Mouse (Mus musculus): ENCODE measurements around the gene Plekha4. TPM values are rescaled to one million over a fixed set of nuclear protein-coding genes. Genes with fewer than 3 reads are reported as not detected.
"Not testable (repeated sequence)": the region's sequence is repeated elsewhere in the genome, so short reads cannot be mapped to it uniquely, and the experiment has no call there.

Plekha4 gene
- polyA plus RNA-seq, 1 experiment from 2014 or later: 7.5 TPM

- H3K9me3 ChIP-seq (replicated peaks): no peaks in the 10 kb centered on the region
- peaks cover 18% of the 10 kb centered on the region for H3K4me1 ChIP-seq
- H3K36me3 ChIP-seq: peaks cover 20% of the 10 kb centered on the region
- peak within 1 kb of the TSS; percentile 92 for H3K4me2 ChIP-seq (replicated peaks)
- H3K27me3 ChIP-seq: no peaks in the 10 kb centered on the region
- H3K4me3 ChIP-seq (replicated peaks): peak within 1 kb of the TSS; percentile 82
- ATAC-seq (ENCODE audit: insufficient number of reproducible peaks, low FRiP score, low TSS enrichment, low read depth): peak; percentile 90
- peak within 1 kb of the TSS; percentile 98 for H3K27ac ChIP-seq (replicated peaks)
- H3K9ac ChIP-seq: peak within 1 kb of the TSS; percentile 65
- under 1% methylated on average over 44 of the region's 44 CpGs for WGBS
These were observed 16.0 kb upstream of the Plekha4 start, which contains the start of gene Nucb1 for GRCm38 (mm10) chr7:45509912-45510787. Gene Nucb1 (minus strand): TSS chr7:45510406.

- no peaks in the 10 kb centered on the region for H3K9me3 ChIP-seq (replicated peaks)
- H3K36me3 ChIP-seq: no peaks in the 10 kb centered on the region
- H3K4me2 ChIP-seq (replicated peaks): no peak overlapping the region
- H3K4me3 ChIP-seq (replicated peaks): no peak overlapping the region
- H3K27ac ChIP-seq (replicated peaks): 0 out of 2 replicates have a peak overlapping the region, but pooled peaks have one; percentile 8
- 81% methylated on average over 7 of the region's 7 CpGs for WGBS
- H3K27me3 ChIP-seq: no peaks in the 10 kb centered on the region
- ATAC-seq (ENCODE audit: insufficient number of reproducible peaks, low FRiP score, low TSS enrichment, low read depth): no peak
- H3K9ac ChIP-seq: no peak overlapping the region
- peaks cover 9% of the 10 kb centered on the region for H3K4me1 ChIP-seq
These were observed 11.7 kb upstream of the Plekha4 start for GRCm38 (mm10) chr7:45514411-45514810.

GRCm38 (mm10) chr7:45515436-45515835 lies 10.7 kb upstream of the Plekha4 start:
- Histone ChIP-seq H3K4me2 (replicated peaks) (peak overlapping the region; percentile 29), H3K27ac (replicated peaks) (peak overlapping the region; percentile 28)

GRCm38 (mm10) chr7:45516846-45517245 lies 9.3 kb upstream of the Plekha4 start:
- H3K36me3 ChIP-seq; H3K4me2 ChIP-seq (replicated peaks); H3K27ac ChIP-seq (replicated peaks); ATAC-seq (ENCODE audit: insufficient number of reproducible peaks, low FRiP score, low TSS enrichment, low read depth); H3K9me3 ChIP-seq (replicated peaks); H3K27me3 ChIP-seq; H3K4me3 ChIP-seq (replicated peaks); H3K9ac ChIP-seq: not testable (repeated sequence)
- peaks cover 13% of the 10 kb centered on the region; the same call in 1 of the 2 replicates for H3K4me1 ChIP-seq
- 68% methylated on average over 5 of the region's 5 CpGs for WGBS

More at GRCm38 (mm10) chr7:45515436-45515835, 10.7 kb upstream of the Plekha4 start:
- H3K27me3 ChIP-seq: no peaks in the 10 kb centered on the region
- H3K9ac ChIP-seq: no peak overlapping the region
- peaks cover 7% of the 10 kb centered on the region; the same call in 1 of the 2 replicates for H3K4me1 ChIP-seq
- H3K4me3 ChIP-seq (replicated peaks): no peak overlapping the region
- no peaks in the 10 kb centered on the region for H3K9me3 ChIP-seq (replicated peaks)
- peak; percentile 68; the same call in 1 of the 2 replicates for ATAC-seq (ENCODE audit: insufficient number of reproducible peaks, low FRiP score, low TSS enrichment, low read depth)
- H3K36me3 ChIP-seq: no peaks in the 10 kb centered on the region
- WGBS: 23% methylated on average over 16 of the region's 16 CpGs

GRCm38 (mm10) chr7:45518618-45519017 lies 7.5 kb upstream of the Plekha4 start:
- H3K36me3 ChIP-seq: peaks cover 4% of the 10 kb centered on the region; the same call in 1 of the 2 replicates
- no peaks in the 10 kb centered on the region for H3K27me3 ChIP-seq
- no peaks in the 10 kb centered on the region for H3K9me3 ChIP-seq (replicated peaks)
- H3K4me3 ChIP-seq (replicated peaks): no peak overlapping the region
- no peak overlapping the region for H3K4me2 ChIP-seq (replicated peaks)
- no peak overlapping the region for H3K27ac ChIP-seq (replicated peaks)
- no peak for ATAC-seq (ENCODE audit: insufficient number of reproducible peaks, low FRiP score, low TSS enrichment, low read depth)
- WGBS: 92% methylated on average over 16 of the region's 16 CpGs
- H3K4me1 ChIP-seq: peaks cover 26% of the 10 kb centered on the region
- no peak overlapping the region for H3K9ac ChIP-seq

- no peaks in the 10 kb centered on the region for H3K27me3 ChIP-seq
- H3K4me2 ChIP-seq (replicated peaks): no peak overlapping the region
- peaks cover 32% of the 10 kb centered on the region for H3K4me1 ChIP-seq
- peaks cover 7% of the 10 kb centered on the region; the same call in 1 of the 2 replicates for H3K36me3 ChIP-seq
- H3K9ac ChIP-seq: no peak overlapping the region
- no peaks in the 10 kb centered on the region for H3K9me3 ChIP-seq (replicated peaks)
- H3K4me3 ChIP-seq (replicated peaks): no peak overlapping the region
- no peak for ATAC-seq (ENCODE audit: insufficient number of reproducible peaks, low FRiP score, low TSS enrichment, low read depth)
- 78% methylated on average over 8 of the region's 8 CpGs for WGBS
- H3K27ac ChIP-seq (replicated peaks): no peak overlapping the region
These were observed 6.6 kb upstream of the Plekha4 start for GRCm38 (mm10) chr7:45519345-45520120.

- Histone ChIP-seq H3K27ac (replicated peaks) (0 out of 2 replicates have a peak overlapping the region, but pooled peaks have one; percentile 92), H3K27me3 (no peaks in the 10 kb centered on the region), H3K9me3 (replicated peaks) (no peaks in the 10 kb centered on the region), H3K4me1 (peaks cover 37% of the 10 kb centered on the region), H3K9ac (no peak overlapping the region), H3K4me3 (replicated peaks) (no peak overlapping the region), H3K4me2 (replicated peaks) (no peak overlapping the region), H3K36me3 (peaks cover 7% of the 10 kb centered on the region; the same call in 1 of the 2 replicates)
- ATAC-seq (ENCODE audit: insufficient number of reproducible peaks, low FRiP score, low TSS enrichment, low read depth): no peak
- 92% methylated on average over 7 of the region's 7 CpGs for WGBS
These were observed 5.5 kb upstream of the Plekha4 start for GRCm38 (mm10) chr7:45520605-45521004.

GRCm38 (mm10) chr7:45521728-45522184 lies 4.4 kb upstream of the Plekha4 start:
- WGBS: under 1% methylated on average over 28 of the region's 28 CpGs
- no peaks in the 10 kb centered on the region for H3K27me3 ChIP-seq
- peak overlapping the region; percentile 39 for H3K9ac ChIP-seq
- ATAC-seq (ENCODE audit: insufficient number of reproducible peaks, low FRiP score, low TSS enrichment, low read depth): peak; percentile 79
- no peaks in the 10 kb centered on the region for H3K9me3 ChIP-seq (replicated peaks)
- H3K4me2 ChIP-seq (replicated peaks): peak overlapping the region; percentile 52
- H3K27ac ChIP-seq (replicated peaks): peak overlapping the region; percentile 92
- peak overlapping the region; percentile 51 for H3K4me3 ChIP-seq (replicated peaks)
- peaks cover 36% of the 10 kb centered on the region for H3K4me1 ChIP-seq
- H3K36me3 ChIP-seq: peaks cover 7% of the 10 kb centered on the region; the same call in 1 of the 2 replicates

- H3K4me3 ChIP-seq (replicated peaks): peak overlapping the region; percentile 51
- peak overlapping the region; percentile 39; the same call in 1 of the 2 replicates for H3K9ac ChIP-seq
- WGBS: 55% methylated on average over 16 of the region's 16 CpGs
- H3K36me3 ChIP-seq: peaks cover 7% of the 10 kb centered on the region; the same call in 1 of the 2 replicates
- H3K27ac ChIP-seq (replicated peaks): peak overlapping the region; percentile 92
- H3K9me3 ChIP-seq (replicated peaks): no peaks in the 10 kb centered on the region
- H3K4me1 ChIP-seq: peaks cover 36% of the 10 kb centered on the region
- peak overlapping the region; percentile 52 for H3K4me2 ChIP-seq (replicated peaks)
- H3K27me3 ChIP-seq: no peaks in the 10 kb centered on the region
- ATAC-seq (ENCODE audit: insufficient number of reproducible peaks, low FRiP score, low TSS enrichment, low read depth): no peak
These were observed 3.9 kb upstream of the Plekha4 start for GRCm38 (mm10) chr7:45522194-45522752.

GRCm38 (mm10) chr7:45522957-45523676 lies 3.0 kb upstream of the Plekha4 start:
- ATAC-seq (ENCODE audit: insufficient number of reproducible peaks, low FRiP score, low TSS enrichment, low read depth): no peak
- Histone ChIP-seq H3K27me3 (no peaks in the 10 kb centered on the region), H3K4me2 (replicated peaks) (peak overlapping the region; percentile 11; the same call in 1 of the 2 replicates), H3K9me3 (replicated peaks) (no peaks in the 10 kb centered on the region), H3K4me3 (replicated peaks) (peak overlapping the region; percentile 51), H3K4me1 (peaks cover 36% of the 10 kb centered on the region), H3K9ac (no peak overlapping the region), H3K27ac (replicated peaks) (no peak overlapping the region), H3K36me3 (peaks cover 7% of the 10 kb centered on the region; the same call in 1 of the 2 replicates)
- 69% methylated on average over 18 of the region's 18 CpGs for WGBS
